19 mouse cellular contexts compared by ENCODE assay signal in genomic region chr12:56905222-56905621, GRCm38 (mm10).
A peak's percentile ranks its signal among the peaks of the same experiment; 100 is the strongest.
DNase-seq lines count a peak whose midpoint lies in the region; ATAC-seq lines count a peak whose summit lies in the region.
"Had no signal": no experiment of that assay in that cellular context is flagged by ENCODE, and none has a peak within 500 bp of the region (broad histone marks: within the 10 kb centered on the region; RNA-seq: fewer than 3 reads in every experiment).

No protein-coding gene starts in this region.

- 28% methylated on average over 7 of the region's 7 CpGs for WGBS in forebrain, embryonic 15.5 days
- 19% methylated on average over 7 of the region's 7 CpGs for WGBS in forebrain, embryonic 16.5 days
- WGBS in limb, embryonic 11.5 days: 19% methylated on average over 7 of the region's 7 CpGs
- WGBS in limb, embryonic 10.5 days: 40% methylated on average over 7 of the region's 7 CpGs
- WGBS in limb, embryonic 13.5 days: 16% methylated on average over 7 of the region's 7 CpGs

- H3K4me1 ChIP-seq in forebrain, embryonic 15.5 days: no peaks in the 10 kb centered on the region
- H3K4me1 ChIP-seq in forebrain, embryonic 16.5 days (replicated peaks; ENCODE audit: control insufficient read depth, insufficient read depth, low read length): no peaks in the 10 kb centered on the region
- H3K4me1 ChIP-seq in limb, embryonic 11.5 days (ENCODE audit: control insufficient read depth, insufficient read depth, low read length): no peaks in the 10 kb centered on the region
- H3K4me1 ChIP-seq in limb, embryonic 10.5 days: peaks cover 25% of the 10 kb centered on the region
- peaks cover 20% of the 10 kb centered on the region for H3K4me1 ChIP-seq in limb, embryonic 13.5 days
- H3K4me1 ChIP-seq: hindbrain, embryonic 15.5 days; intestine, embryonic 15.5 days had no signal

- H3K4me2 ChIP-seq in forebrain, embryonic 15.5 days (replicated peaks): no peak overlapping the region
- no peak overlapping the region for H3K4me2 ChIP-seq in forebrain, embryonic 16.5 days (ENCODE audit: low read length)
- no peak overlapping the region for H3K4me2 ChIP-seq in limb, embryonic 11.5 days (ENCODE audit: low read depth, severe bottlenecking)
- H3K4me2 ChIP-seq in limb, embryonic 13.5 days (replicated peaks): peak overlapping the region; percentile 27
- H3K4me2 ChIP-seq: heart, embryonic 11.5 days; hindbrain, embryonic 15.5 days; intestine, embryonic 15.5 days had no signal

- no peaks in the 10 kb centered on the region for H3K36me3 ChIP-seq in forebrain, embryonic 15.5 days
- no peaks in the 10 kb centered on the region for H3K36me3 ChIP-seq in forebrain, embryonic 16.5 days (ENCODE audit: control insufficient read depth, insufficient read depth)
- no peaks in the 10 kb centered on the region for H3K36me3 ChIP-seq in limb, embryonic 11.5 days (ENCODE audit: control insufficient read depth, insufficient read depth, low read length)
- no peaks in the 10 kb centered on the region for H3K36me3 ChIP-seq in limb, embryonic 10.5 days
- no peaks in the 10 kb centered on the region for H3K36me3 ChIP-seq in limb, embryonic 13.5 days
- H3K36me3 ChIP-seq: hindbrain, embryonic 15.5 days; intestine, embryonic 15.5 days had no signal

- 0 out of 2 replicates have a peak, but pooled peaks have one; percentile 26 for ATAC-seq in forebrain, embryonic 15.5 days (replicated peaks)
- ATAC-seq in forebrain, embryonic 16.5 days: no peak
- ATAC-seq in limb, embryonic 11.5 days (ENCODE audit: insufficient number of reproducible peaks, low FRiP score, low TSS enrichment, low read depth): peak; percentile 67; the same call in 1 of the 2 replicates
- ATAC-seq in limb, embryonic 13.5 days (ENCODE audit: low FRiP score, low read depth): peak; percentile 74
- ATAC-seq: intestine, embryonic 15.5 days; lung, postnatal 0 days had no signal

- H3K27ac ChIP-seq in forebrain, embryonic 15.5 days (replicated peaks): no peak overlapping the region
- no peak overlapping the region for H3K27ac ChIP-seq in forebrain, embryonic 16.5 days (ENCODE audit: low read length)
- H3K27ac ChIP-seq in limb, embryonic 11.5 days (replicated peaks; ENCODE audit: low read depth, low read length): 0 out of 2 replicates have a peak overlapping the region, but pooled peaks have one; percentile 22
- H3K27ac ChIP-seq in limb, embryonic 10.5 days: no peak overlapping the region
- no peak overlapping the region for H3K27ac ChIP-seq in limb, embryonic 13.5 days
- H3K27ac ChIP-seq: gastrocnemius, adult 2 months; hindbrain, embryonic 15.5 days; intestine, embryonic 15.5 days; left cerebral cortex, adult 2 months had no signal

- no peaks in the 10 kb centered on the region for H3K27me3 ChIP-seq in forebrain, embryonic 15.5 days
- H3K27me3 ChIP-seq in forebrain, embryonic 16.5 days (replicated peaks; ENCODE audit: control insufficient read depth, insufficient read depth, low read length): no peaks in the 10 kb centered on the region
- no peaks in the 10 kb centered on the region for H3K27me3 ChIP-seq in limb, embryonic 11.5 days (ENCODE audit: control insufficient read depth, insufficient read depth, low read length)
- H3K27me3 ChIP-seq in limb, embryonic 10.5 days (ENCODE audit: low read depth, poor library complexity, severe bottlenecking): peaks cover 8% of the 10 kb centered on the region; the same call in 1 of the 2 replicates
- 0 out of 2 replicates have a peak, but pooled peaks cover 5% of the 10 kb centered on the region for H3K27me3 ChIP-seq in limb, embryonic 13.5 days
- H3K27me3 ChIP-seq: hindbrain, embryonic 15.5 days; intestine, embryonic 15.5 days had no signal

- DNase-seq in limb, embryonic 11.5 days (ENCODE audit: low spot score): peak; percentile 60
- DNase-seq in limb, embryonic 10.5 days (ENCODE audit: low spot score): no peak
- DNase-seq in embryo, embryonic 11 days: peak; percentile 51
- no peak for DNase-seq in gastrocnemius, postnatal 25 days
- no peak for DNase-seq in yolk sac, embryonic 10.5 days (ENCODE audit: low spot score)
- DNase-seq: cerebellum, adult 8-10 months; gastrocnemius, adult 2 months; heart, postnatal 10 days; liver; spleen, adult 18-20 months; thymus, postnatal 25 days had no signal

- H3K4me3 ChIP-seq in forebrain, embryonic 15.5 days: no peak overlapping the region
- no peak overlapping the region for H3K4me3 ChIP-seq in forebrain, embryonic 16.5 days (replicated peaks; ENCODE audit: low read length)
- no peak overlapping the region for H3K4me3 ChIP-seq in limb, embryonic 11.5 days (ENCODE audit: low read depth, low read length)
- no peak overlapping the region for H3K4me3 ChIP-seq in limb, embryonic 10.5 days
- no peak overlapping the region for H3K4me3 ChIP-seq in limb, embryonic 13.5 days
- H3K4me3 ChIP-seq: gastrocnemius, adult 2 months; hindbrain, embryonic 15.5 days; intestine, embryonic 15.5 days; left cerebral cortex, adult 2 months had no signal

- no peaks in the 10 kb centered on the region for H3K9me3 ChIP-seq in forebrain, embryonic 15.5 days
- no peaks in the 10 kb centered on the region for H3K9me3 ChIP-seq in forebrain, embryonic 16.5 days (ENCODE audit: control insufficient read depth, low read length)
- H3K9me3 ChIP-seq in limb, embryonic 11.5 days (ENCODE audit: control insufficient read depth, low read length): no peaks in the 10 kb centered on the region
- no peaks in the 10 kb centered on the region for H3K9me3 ChIP-seq in limb, embryonic 10.5 days (replicated peaks)
- H3K9me3 ChIP-seq in limb, embryonic 13.5 days: no peaks in the 10 kb centered on the region
- H3K9me3 ChIP-seq: hindbrain, embryonic 15.5 days; intestine, embryonic 15.5 days had no signal

- H3K9ac ChIP-seq in forebrain, embryonic 15.5 days (replicated peaks): no peak overlapping the region
- H3K9ac ChIP-seq in forebrain, embryonic 16.5 days (replicated peaks; ENCODE audit: low read depth, low read length): no peak overlapping the region
- no peak overlapping the region for H3K9ac ChIP-seq in limb, embryonic 11.5 days (ENCODE audit: low read length)
- H3K9ac ChIP-seq in limb, embryonic 13.5 days: no peak overlapping the region
- H3K9ac ChIP-seq: hindbrain, embryonic 15.5 days; intestine, embryonic 15.5 days had no signal

Comparison
In these comparisons a context has a peak if more than half of its experiments do, and no peak if none do; other contexts are left out.
1. DNase-seq: peak in limb, embryonic 11.5 days (single experiment) and embryo, embryonic 11 days (single experiment); none in limb, embryonic 10.5 days (single experiment), gastrocnemius, postnatal 25 days (single experiment) and yolk sac, embryonic 10.5 days (single experiment).